Mouse (Mus musculus): ENCODE data around the gene Ivd.

Ivd gene

GRCm38 (mm10) chr2:118881956-118882355 lies 20.2 kb downstream of the Ivd start:
- in situ Hi-C loops (cut with MboI, MseI) = loop anchor here (25.0 kb wide), 1 partner anchor 120 kb away; the partner anchor contains the start of genes Ccdc9b and Phgr1

DNA sequence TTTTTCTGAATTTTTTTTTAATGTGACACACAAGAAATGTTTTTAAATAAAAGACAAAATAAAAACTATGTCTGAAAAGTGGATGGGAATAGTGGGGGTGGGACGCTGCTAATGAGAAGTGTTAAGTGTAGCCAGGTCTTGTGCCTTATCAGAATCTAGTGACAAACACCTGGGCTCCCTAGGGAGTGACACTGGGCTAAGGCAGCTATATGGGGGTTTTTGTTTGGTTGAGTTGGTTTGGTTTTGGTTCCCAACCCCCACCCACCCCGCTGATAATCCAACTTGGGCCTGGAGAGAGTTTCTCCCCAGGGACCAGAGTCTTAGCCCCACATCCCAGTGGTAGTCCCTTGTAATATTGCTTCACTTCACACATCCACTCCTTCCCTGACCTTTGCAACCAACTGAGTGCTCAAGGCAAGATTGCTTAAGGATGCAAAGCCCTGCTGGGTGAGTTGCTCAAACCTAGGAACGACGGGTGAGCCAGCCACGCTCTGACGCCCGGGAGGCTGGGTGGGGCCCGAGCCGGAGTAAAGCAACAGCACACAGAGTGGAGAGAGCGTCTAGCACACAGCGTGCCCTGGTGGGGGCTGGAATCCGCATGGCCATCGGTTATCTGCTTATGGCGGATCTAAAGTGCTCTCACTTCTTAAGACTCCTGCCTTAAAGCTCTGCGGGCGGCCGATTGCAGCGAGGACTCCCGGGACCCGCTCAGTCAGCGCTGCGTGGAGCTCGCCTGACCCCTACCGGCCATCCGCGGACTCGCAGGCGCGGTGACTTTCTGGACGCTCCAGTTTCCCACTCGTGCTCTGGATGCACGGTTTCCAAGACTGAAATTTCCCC lies 21.3 kb downstream of the Ivd start:
- in situ Hi-C loops (cut with MboI, MseI) = loop anchor here (25.0 kb wide), 1 partner anchor 121 kb away; the partner anchor contains the start of genes Ccdc9b and Phgr1

- in situ Hi-C loops (cut with MboI, MseI) = loop anchor here (25.0 kb wide), 1 partner anchor 125 kb away; the partner anchor contains the start of genes Ccdc9b and Phgr1
These were observed 25.7 kb downstream of the Ivd start for GRCm38 (mm10) chr2:118887440-118887839.

GRCm38 (mm10) chr2:118887845-118888548 lies 26.2 kb downstream of the Ivd start:
- in situ Hi-C loops (cut with MboI, MseI) = loop anchor here (25.0 kb wide), 1 partner anchor 126 kb away; the partner anchor contains the start of genes Ccdc9b and Phgr1

DNA sequence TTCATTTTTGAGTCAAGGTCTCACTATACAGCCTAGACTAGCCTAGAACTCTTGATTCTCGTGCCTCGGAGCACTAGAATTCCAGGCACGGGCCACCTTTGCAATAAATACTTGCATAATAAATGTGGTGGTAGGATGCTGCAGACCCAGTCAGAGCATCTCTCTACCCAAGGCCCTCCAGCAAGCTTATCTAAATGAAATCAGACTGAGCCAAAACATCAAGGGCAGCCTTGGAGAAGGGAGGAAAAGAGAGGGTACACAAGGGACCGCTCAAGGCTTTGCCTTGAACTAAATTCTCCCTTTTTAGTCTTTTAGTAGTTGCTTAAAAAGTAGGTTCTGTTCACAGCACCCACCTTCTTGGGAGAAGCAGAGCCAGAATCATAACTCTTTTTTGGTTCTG lies 29.4 kb downstream of the Ivd start:
- in situ Hi-C loops (cut with MboI, MseI) = loop anchor here (25.0 kb wide), 1 partner anchor 129 kb away; the partner anchor contains the start of genes Ccdc9b and Phgr1

DNA sequence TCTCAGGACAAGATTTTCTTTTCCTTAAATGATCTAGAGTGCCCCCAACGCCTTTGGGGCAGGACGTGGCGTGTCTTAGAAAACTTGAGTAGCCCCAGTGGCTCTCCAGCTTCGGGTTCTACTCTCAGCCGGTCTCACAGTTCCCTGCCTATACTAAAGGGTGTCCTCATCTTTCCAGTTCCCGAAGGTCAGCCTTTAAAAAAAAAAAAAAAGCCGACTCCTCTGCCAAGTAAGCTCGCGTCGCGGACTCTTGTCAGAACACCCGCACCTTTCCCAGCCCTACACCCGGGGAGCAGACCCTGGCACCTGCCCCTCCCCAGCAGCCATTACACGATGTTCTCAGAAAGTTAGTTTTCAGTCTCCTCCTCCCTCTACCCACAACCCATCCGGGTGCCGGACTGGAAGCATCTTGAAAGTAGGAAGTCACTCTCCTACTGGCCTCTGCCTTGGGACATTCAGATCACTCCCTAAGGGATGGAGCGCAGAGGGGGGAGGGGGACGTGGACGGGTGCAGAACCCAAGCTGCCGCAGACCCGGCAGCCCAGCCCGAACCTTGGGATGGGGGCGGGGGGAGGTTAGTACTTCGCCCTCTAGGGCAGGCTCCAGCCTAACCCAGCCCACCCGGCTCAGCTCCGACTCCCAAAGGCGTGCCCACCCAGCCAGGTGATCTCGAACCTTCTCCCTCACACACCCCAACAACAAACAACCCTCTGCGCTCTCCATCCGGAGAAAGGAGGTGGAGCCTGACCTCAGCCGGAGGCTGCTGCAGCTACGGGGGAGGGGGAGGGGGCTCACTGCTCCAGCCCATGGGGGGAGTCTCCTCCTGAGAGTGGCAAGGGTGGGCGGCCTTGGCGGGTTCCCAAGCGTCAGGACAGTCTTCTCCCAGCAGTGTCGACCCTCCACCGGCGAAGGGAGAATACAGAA lies 34.5 kb downstream of the Ivd start:
- in situ Hi-C loops (cut with MboI, MseI) = loop anchor here (25.0 kb wide), 1 partner anchor 134 kb away; the partner anchor contains the start of genes Ccdc9b and Phgr1

DNA sequence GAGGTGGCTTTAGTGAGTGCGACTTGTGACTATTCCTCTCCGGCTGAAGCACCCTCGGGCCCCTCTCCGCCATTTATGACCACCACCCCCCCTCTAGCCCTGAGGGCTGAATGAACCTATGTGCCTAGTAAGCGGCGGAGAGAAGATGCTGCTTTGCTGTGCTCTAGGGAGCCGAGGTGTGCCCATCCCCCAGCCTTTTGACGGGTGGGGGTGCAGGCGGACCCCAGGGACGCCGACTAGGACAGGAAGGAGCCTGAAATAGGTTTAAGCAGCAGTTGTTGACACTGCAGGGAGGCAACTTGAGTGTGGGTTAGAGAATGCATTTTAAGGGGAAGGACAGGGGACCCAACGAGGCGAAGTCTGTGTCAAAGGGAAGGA lies 35.1 kb downstream of the Ivd start:
- in situ Hi-C loops (cut with MboI, MseI) = loop anchor here (25.0 kb wide), 1 partner anchor 135 kb away; the partner anchor contains the start of genes Ccdc9b and Phgr1

DNA sequence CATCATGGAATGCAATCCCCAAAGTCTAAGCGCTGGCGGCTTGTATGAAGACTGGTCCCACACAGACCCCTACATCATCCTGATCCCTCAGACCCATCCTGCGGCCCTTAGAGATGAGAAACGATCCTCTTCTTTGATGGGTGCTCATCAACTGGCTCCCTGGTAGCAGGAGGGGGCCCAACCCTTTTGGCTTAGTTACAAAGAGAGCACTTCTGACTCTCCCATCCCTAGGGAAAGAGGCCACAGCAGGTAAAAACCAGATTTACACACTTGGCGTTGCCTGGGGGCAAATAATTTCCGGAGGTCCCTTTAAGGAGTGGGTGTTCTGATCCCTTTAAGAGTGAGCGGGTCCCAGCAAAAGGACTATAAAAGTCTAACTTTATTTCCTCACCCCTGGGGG lies 35.6 kb downstream of the Ivd start:
- in situ Hi-C loops (cut with MboI, MseI) = loop anchor here (25.0 kb wide), 1 partner anchor 135 kb away; the partner anchor contains the start of genes Ccdc9b and Phgr1

DNA sequence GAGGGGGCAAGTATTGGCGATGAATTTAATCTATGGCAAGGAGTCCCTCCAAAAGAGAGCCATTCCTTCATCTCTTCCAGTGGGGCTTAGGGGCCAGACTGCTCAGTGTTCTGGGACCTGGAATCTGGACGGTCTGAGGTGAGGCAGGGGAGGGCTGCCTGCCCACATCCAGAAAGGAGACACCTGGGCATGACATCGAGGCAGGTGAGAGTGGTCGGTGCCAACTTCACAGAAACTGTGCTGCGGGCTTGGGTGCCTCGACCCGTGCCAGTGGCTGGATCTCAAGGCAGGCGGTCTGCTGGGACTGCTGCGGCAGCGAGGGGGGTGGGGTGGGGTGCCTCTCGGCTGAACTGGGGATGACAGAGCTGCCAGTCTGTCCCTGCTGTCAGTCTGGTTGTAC lies 36.1 kb downstream of the Ivd start:
- in situ Hi-C loops (cut with MboI, MseI) = loop anchor here (25.0 kb wide), 1 partner anchor 136 kb away; the partner anchor contains the start of genes Ccdc9b and Phgr1

DNA sequence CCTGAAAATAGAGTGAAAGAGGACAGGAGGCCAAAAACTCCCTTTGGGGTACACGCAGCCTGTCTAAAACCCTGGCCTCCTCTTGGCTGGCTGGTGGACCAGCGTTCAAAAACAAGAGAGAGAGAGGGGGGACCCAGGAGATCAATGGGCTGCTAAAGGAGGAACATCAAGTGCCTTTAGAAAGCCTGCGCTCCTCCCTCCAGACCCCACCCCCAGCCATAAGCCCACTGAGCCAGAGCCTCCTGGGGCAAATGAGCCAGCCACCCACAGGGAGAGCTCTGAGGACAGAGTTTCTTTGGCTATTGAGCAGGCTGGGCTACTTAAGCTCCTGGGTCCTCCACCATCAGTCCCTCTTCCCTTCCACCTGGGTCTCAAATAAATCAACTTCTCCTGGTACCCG lies 37.0 kb downstream of the Ivd start:
- in situ Hi-C loops (cut with MboI, MseI) = loop anchor here (25.0 kb wide), 1 partner anchor 136 kb away; the partner anchor contains the start of genes Ccdc9b and Phgr1

DNA sequence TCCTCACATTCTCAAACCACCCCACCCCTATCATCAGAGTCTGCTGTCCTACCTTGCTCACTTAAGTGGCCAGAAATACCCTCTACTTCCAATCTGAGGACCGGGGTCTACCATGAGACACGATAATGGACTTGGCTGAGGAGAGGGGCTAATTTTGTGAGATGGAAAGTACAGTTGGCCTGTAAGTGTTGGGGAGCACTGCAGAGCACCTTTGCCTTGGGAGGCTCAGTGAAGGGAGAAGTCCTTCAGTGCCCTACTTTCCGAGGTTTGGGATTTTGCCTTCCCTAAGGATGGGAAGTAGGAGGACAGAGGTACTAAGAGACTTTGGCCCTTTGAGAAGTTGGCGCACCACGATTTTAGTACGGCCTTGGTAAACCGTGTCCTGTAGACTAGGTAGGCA lies 37.6 kb downstream of the Ivd start:
- in situ Hi-C loops (cut with MboI, MseI) = loop anchor here (25.0 kb wide), 1 partner anchor 137 kb away; the partner anchor contains the start of genes Ccdc9b and Phgr1

- in situ Hi-C loops (cut with MboI, MseI) = loop anchor here (25.0 kb wide), 1 partner anchor 138 kb away; the partner anchor contains the start of genes Ccdc9b and Phgr1
These were observed 38.4 kb downstream of the Ivd start, which contains the start of gene Bahd1 for GRCm38 (mm10) chr2:118899981-118900825. Gene Bahd1, plus strand, starts transcription at chr2:118900377.

DNA sequence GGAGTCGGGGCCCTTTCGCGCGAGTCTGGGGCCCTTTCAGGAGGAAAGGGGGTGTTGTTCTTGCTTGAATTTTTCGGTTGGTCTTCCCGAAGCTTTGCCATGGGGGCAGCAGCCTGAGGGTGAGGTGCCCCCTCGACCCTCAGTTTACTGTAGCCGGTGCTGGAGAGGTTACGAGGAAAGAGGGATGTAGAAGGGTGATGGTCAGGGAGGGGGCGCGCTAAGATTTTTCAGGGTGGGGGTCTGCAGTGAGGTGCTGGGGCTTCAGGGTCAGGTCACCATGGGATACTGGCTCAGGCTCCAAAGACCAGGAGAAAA lies 39.0 kb downstream of the Ivd start:
- in situ Hi-C loops (cut with MboI, MseI) = no loop called here

- in situ Hi-C loops (cut with MboI, MseI) = no loop called here
These were observed 39.6 kb downstream of the Ivd start for GRCm38 (mm10) chr2:118901175-118902031.

DNA sequence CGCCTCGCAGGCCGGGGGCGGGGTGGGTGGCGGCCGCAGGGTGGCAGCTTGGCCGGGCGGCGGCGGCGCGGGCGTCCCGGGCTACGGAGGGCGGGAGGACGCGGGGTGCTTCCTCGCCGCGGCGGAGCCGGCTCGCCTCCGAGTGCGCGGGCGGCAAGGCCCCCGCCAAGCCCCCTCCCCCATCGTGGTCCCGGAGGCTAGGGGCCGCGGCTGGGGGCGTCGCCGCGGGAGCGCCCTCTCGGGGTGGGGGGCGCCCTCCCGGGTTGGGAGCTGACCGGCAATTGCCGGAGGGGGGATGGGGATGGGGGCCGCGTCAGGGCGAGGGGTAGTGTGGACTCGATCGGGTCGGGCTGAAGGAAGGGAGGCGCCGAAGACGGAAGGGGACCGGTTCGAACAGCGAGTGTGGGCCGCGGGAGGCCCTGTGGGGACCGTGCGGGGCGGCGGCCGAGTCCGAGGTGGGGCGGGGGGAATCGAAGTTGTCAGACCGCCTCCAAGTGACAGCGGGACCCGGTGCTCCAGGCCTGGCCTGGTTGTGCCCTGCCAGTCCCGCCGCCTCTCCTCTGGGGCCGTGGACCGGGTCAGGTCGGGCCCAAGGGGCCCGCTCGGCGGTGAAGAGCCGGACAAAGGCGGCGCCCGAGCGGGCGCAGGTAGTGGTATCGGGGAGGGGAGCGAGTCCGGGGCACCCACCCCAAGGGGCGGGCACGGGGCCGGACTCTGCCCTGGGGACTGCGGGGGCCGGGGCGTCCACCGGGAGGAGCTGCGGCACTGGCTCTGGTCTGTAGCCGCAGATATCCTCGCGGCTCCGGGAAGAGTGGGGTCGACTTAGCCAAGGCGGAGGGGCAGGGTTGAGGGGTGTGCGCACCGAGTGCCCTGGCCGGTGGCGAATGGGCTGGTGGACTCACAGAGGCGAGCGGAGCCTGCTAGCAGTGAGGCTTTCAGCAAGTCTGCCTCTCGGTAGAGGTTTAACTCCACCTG lies 40.6 kb downstream of the Ivd start:
- in situ Hi-C loops (cut with MboI, MseI) = no loop called here

DNA sequence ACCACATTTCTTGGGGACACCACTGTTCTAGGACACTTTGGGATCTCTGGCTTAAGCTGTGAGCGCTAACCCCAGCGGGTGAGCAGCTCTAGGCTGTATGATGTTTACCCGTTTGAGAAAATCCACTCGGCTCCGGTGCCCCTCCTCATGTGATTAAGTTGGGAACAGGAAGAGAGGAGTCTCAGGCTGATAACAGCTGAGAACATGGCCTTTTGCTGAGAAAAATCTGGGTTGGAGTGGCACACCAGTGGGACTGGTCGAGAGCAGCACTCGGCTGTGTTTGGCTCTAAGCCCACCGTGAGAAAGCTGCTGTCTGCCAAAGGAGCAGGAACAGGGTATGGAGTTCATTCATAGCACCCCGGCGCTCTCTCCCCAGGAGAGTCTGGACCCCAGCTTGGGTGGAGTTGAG lies 41.6 kb downstream of the Ivd start:
- in situ Hi-C loops (cut with MboI, MseI) = no loop called here

DNA sequence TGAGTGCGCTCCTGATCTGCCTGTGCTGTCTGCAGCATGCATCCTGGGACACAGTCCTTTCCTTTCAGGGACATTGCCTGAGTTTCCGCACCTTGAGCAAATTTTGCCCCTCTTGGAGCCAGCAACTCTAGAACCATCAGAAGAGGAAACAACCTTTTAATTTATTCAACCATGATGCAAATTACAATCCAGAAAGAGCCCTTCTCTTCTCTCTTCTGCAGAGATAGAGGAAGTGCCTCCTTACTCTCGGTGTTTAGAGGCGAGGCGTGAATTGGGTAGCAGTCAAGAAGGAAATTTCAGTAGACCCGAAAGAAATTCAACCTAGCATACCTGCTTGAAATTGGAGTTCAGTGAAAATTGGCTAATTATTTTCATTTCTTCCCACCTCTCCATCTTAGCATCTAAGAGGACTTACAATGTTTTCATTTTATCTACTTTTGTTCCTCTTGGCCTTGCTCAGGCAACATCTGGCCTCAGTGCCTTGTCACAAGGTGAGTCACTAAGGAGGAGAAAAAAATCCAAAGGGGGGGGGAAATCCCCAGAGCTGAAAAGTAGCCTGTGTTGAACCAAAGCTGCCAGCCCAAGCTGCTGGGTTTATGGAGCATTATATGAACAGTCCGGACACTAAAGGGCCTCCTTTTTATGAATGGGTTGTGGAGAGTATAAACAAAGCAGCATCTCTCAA lies 43.8 kb downstream of the Ivd start:
- in situ Hi-C loops (cut with MboI, MseI) = no loop called here
